Mouse (Mus musculus): ENCODE measurements around the gene Phactr1. TPM values are rescaled to one million over a fixed set of nuclear protein-coding genes. Genes with fewer than 3 reads are reported as not detected.
A peak's percentile ranks its signal among the peaks of the same experiment; 100 is the strongest.

The Phactr1 gene
- total RNA-seq, 2 experiments from 2014 or later = 11.0 to 12.5 TPM

DNA sequence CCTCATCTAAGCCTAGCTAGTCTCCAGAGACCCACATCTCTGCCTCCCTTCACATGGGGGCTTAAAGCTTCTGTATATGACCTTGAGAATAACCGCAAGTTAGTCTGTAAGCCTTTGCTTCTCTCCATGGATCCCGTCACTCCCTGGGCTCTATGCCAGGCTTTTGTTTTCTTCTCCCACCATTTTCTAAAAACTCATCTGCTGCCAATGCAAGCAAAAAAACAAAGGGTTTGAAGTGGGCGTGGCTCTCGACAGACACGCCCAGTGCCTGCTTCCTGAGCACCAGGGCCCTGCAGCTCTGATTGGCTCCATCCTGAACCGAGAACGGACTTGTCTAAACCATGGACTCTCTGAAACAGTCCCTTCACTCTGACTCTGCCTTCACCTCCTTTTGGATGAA lies 277.4 kb downstream of the Phactr1 start:
- peak; percentile 32 to 44 for DNase-seq
- intact Hi-C loops (cut with DNase I) = no loop called here

GRCm38 (mm10) chr13:42958867-42959266 lies 278.4 kb downstream of the Phactr1 start:
- intact Hi-C loops (cut with DNase I) = no loop called here
- DNase-seq = no peak

DNA sequence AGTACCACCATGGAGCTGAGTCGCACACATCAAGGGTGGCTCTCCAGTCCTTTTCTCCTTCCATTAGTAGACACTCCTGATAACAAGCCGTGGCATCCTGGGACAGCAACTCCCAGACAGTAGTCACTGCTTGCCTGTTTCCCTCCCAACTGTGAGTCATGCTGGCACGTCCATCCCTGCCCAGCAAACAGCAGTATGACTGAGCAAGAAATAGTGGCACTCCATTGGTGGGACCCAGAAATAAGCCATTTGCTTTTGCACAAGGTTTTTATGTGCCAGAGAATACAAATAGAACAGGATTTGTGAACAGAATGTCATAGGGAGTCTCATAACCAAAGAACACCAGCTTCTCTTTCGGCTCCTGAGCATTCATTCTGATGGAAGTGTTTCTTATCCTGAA lies 281.1 kb downstream of the Phactr1 start:
- intact Hi-C loops (cut with DNase I) = no loop called here

DNA sequence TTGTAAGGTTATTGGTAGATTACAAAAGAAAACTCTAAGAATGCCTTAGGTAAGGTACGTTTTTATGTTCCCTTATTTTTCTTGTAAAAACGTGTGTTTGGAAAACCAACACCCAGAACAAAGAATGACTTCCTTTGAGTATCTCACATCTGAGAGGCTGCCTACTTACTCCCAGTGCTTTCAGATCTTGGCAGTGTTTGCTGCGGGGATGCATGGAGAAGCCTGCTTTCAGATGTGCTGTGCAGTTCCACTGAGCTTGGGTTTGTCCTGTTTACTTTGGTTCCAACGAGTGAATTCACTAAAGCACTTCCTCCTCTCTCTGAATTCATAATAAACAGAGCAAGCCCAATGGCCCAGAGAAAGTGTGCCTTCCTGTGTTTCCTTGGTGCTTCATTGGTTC lies 288.1 kb downstream of the Phactr1 start:
- no peak for DNase-seq
- intact Hi-C loops (cut with DNase I) = no loop called here

More for the DNA sequence above, 281.1 kb downstream of the Phactr1 start:
- no peak for DNase-seq

GRCm38 (mm10) chr13:42973561-42973960 lies 293.1 kb downstream of the Phactr1 start:
- no peak for DNase-seq
- intact Hi-C loops (cut with DNase I) = no loop called here

GRCm38 (mm10) chr13:42973961-42974360 lies 293.5 kb downstream of the Phactr1 start:
- DNase-seq = no peak

DNA sequence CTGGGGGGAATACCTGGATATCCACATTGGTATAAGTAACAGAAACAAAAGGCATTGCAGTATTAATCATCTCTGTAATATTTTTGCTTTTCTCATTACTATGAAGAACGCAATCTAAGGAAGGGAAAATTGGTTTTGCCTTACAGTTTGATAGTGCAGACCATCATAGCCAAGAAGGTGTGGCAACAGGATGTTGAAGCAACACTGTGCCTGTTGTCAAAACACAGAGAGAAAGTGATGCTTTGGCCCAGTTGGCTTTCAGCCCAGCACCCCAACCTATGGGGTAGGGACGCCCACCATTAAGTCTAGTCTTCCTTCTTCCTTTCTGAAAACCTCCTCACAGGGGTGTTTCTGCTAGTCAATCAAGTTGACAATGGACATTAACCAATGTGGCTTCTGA lies 294.1 kb downstream of the Phactr1 start:
- intact Hi-C loops (cut with DNase I) = no loop called here

More at GRCm38 (mm10) chr13:42973961-42974360, 293.5 kb downstream of the Phactr1 start:
- intact Hi-C loops (cut with DNase I) = no loop called here

DNA sequence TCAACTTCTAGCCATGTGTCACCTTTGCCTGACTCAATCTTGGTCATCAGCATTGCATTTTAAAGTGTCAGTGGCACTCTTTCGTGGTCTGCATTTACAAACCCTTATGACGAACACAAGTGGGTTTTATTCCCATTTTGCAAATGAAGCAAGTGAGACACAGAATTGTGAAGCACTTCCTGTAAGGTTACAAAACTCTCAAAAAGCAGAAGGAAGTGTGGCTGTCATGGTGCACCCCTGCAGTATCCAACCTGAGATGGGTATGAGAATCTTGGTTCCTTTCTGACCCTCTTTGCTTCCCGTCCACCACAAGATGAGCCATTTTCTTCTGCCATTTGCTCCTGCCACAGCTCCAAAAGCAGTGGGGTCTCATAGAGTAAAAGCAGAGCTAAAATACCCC lies 295.7 kb downstream of the Phactr1 start:
- intact Hi-C loops (cut with DNase I) = no loop called here
- DNase-seq = no peak

More for the DNA sequence above, 294.1 kb downstream of the Phactr1 start:
- DNase-seq = no peak

DNA sequence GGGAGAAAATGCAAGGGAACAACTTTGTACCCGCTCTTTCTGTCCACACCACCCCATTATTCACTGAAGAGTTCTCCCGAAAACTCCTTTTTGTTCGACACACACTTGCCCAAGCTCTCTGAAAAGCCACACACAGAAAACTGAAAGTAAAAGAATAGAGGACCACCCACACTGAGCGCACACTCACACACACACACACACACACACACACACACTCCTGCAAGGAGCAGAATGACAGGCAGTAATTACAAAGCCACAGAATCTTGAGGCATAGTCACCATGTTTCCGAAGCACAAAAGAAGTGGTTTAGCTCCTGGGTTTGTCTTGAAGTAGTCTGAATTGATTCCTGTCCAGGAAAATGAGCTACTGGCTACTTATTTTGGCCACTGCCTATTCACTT lies 296.5 kb downstream of the Phactr1 start:
- intact Hi-C loops (cut with DNase I) = no loop called here
- no peak for DNase-seq

DNA sequence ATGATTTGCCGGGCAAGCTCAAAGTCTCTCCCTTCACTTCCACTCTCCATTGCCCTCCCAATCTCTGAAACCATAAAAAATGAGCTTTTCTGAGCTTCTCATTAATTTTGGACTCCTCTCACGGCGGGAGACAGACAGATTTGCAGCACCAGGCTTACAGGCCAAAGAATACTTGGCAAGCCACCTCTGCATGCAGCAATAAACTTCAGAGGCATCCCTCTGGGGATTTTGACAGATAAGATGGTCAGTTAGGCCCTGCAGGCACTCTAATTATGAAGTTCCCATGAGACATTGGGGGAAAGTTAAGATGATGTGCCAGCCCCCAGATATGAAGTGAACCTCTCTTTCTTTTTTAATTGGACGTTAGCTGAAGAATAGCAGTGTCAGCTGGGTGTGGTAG lies 300.2 kb downstream of the Phactr1 start:
- intact Hi-C loops (cut with DNase I) = no loop called here
- no peak for DNase-seq

DNA sequence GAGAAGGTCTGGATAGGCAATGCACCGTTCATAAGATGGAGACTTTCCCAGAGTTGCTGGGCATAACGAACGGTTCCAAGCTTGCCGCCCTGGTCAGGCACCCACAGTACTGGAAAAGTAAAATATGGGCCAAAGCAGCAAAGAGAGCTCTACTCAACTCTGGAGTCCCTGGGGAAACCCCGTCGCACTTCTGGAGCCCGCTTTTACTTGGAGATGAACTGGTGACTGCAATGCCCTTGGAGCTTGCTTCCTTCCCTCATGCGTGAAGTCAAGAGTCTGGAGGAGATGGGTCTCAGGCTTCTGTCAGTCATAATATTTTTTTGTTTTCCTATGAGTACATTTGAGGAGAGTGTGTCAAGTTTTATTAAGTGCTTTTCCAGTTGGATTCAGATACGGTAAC lies 302.2 kb downstream of the Phactr1 start:
- DNase-seq = no peak
- intact Hi-C loops (cut with DNase I) = no loop called here

GRCm38 (mm10) chr13:42985806-42986205 lies 305.4 kb downstream of the Phactr1 start:
- intact Hi-C loops (cut with DNase I) = no loop called here
- no peak for DNase-seq

DNA sequence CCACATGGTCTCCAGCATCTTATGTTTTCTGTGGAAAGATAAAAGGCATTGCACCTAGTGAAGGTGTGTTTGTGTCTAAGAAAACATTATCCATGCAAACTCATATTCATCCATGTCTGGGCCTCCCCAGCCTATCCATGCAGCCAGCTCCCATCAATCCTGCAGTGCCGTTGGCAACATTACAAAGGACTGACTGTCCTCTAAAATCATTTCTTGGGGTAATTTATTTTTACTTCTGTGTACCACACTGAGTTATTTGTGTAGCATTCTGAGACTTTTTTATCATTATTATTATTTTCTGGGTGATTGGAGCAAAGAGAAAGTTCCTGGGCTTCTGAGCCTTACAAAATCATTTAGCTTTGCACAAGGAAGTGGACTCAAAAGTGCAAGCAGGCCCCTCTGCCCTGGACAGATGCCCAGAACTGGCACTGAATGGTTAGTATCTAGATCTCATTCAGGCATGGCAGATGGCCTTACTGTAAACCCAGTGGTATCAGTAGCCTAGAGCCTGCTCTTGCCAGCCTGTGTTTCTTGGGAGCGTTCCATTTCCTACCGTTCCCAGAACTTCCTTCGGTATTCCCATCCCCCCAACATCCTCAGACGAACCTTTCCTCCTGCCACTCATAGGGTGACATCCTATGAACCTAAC lies 307.6 kb downstream of the Phactr1 start:
- peak; percentile 12 to 28 for DNase-seq
- intact Hi-C loops (cut with DNase I) = no loop called here

DNA sequence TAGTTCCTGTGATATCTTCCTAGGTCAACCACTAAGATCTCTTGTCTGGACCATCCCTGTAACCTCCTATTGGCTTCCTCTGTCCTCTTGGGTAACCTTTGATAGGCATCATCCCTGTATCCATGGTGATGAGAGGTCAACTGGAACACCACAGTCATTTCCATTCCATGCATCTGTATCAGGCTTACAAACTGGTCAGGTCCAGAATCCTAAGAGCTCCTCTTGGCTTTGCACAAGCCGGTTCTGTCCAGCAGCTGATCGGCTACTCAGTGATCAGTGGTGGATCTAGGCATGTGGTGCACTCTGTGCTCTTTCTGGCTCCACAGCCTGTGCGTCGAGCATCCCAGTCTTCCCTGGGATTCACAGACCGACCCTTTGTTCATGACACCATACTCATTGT lies 309.1 kb downstream of the Phactr1 start:
- intact Hi-C loops (cut with DNase I) = no loop called here
- no peak for DNase-seq

DNA sequence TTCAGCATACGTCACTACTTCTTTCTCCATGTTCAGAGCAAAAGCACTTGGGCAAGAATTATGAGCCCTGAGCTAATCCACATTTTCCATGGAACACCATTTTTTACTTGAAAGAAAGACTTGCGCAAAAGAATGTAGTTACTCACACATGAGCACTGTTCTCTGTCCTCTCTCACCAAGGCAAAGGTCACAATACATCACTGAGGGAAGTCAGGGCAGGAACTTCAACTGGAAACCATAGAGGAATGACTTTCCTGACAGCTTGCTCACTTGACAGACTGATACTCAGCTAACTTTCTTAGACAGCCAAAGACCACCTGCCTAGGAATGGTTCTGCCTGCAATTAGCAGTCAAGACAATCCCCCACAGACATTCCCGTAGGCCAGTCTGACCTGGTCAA lies 309.6 kb downstream of the Phactr1 start:
- intact Hi-C loops (cut with DNase I) = no loop called here

GRCm38 (mm10) chr13:42990493-42991111 lies 310.2 kb downstream of the Phactr1 start:
- no peak for DNase-seq
- intact Hi-C loops (cut with DNase I) = no loop called here

More for the DNA sequence above, 309.6 kb downstream of the Phactr1 start:
- DNase-seq = no peak

DNA sequence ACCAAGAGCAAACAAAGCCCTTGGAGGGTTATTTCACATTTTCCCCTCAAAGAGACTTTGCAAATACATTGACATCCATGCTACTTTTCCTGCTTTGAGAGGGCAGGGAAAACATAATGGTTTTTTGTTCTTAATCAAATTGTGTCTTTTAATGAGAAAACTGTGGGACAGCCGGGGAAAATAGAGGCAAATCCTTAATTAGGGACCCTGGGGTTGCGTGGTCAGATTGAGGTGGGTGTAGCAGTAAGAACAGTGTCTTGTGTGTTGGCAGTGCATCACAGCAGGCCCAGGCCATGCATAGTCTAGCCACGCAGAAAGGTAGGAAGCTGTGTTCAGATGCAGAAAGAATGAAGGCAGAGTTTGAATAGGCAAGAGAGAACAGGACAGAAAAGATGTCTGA lies 310.7 kb downstream of the Phactr1 start:
- DNase-seq = no peak
- intact Hi-C loops (cut with DNase I) = no loop called here

GRCm38 (mm10) chr13:42992306-42992705 lies 311.9 kb downstream of the Phactr1 start:
- DNase-seq = no peak
- intact Hi-C loops (cut with DNase I) = no loop called here

GRCm38 (mm10) chr13:42994276-42994675 lies 313.9 kb downstream of the Phactr1 start:
- intact Hi-C loops (cut with DNase I) = no loop called here
- DNase-seq = no peak

GRCm38 (mm10) chr13:42996188-42996587 lies 315.8 kb downstream of the Phactr1 start:
- no peak for DNase-seq
- intact Hi-C loops (cut with DNase I) = no loop called here

DNA sequence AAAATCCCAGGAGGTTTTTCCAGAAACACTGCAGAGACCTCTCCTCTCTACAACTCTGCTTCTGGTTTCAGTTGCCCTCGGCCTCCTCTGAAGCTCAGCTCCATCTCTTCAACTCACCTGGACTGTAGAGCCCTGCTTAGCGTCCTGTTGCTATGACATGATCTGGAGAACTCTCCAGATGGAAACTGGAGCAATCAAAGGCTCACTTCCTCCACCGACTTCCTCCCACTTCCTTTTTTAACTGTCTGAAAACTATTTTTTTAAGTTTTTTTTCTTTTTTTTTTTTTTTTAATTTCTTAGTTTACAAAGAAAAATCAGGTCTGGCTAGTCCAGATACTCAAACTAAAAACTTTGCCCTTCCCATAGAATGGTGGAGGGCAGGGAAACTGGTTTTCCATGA lies 318.9 kb downstream of the Phactr1 start:
- intact Hi-C loops (cut with DNase I) = no loop called here

GRCm38 (mm10) chr13:43005131-43005579 lies 324.7 kb downstream of the Phactr1 start:
- peak; percentile 31 to 40 for DNase-seq
- intact Hi-C loops (cut with DNase I) = no loop called here

More for the DNA sequence above, 318.9 kb downstream of the Phactr1 start:
- DNase-seq = no peak

Data from heart, postnatal 10 days (tissue).